Mouse (Mus musculus): ENCODE results near the gene Asic2.

GRCm38 (mm10) chr11:81094581-81094980 lies 873.7 kb downstream of the Asic2 start:
- TF ChIP-seq CTCF (conservative IDR thresholded peaks at IDR 0.05; ENCODE audit: low read length) = no peak
- TF ChIP-seq NANOG (IDR thresholded peaks at IDR 0.05; ENCODE audit: borderline replicate concordance, low read length) = no peak
- no peak for TF ChIP-seq POU5F1 (IDR thresholded peaks at IDR 0.05; ENCODE audit: borderline replicate concordance, low read length)

Measured in E14TG2a.4 (cell line).